Mouse (Mus musculus) hindbrain, embryonic 12.5 days (tissue): ENCODE results near the gene Sox6. TPM values are rescaled to one million over a fixed set of nuclear protein-coding genes. Genes with fewer than 3 reads are reported as not detected.

Experiments used
- ATAC-seq: fragments of 200-750 bp; cut with Nextera tagmentation; 2 replicates; pipeline ENCODE4 v1.8.0; 2017; ENCODE audit warnings: moderate TSS enrichment; ENCODE audit not compliant: low FRiP score
- H3K27ac ChIP-seq: fragments of 300-500 bp; sonication (generic); 2 replicates; pipeline ENCODE4 v1.5.1; 2016; ENCODE audit warnings: mild to moderate bottlenecking
- H3K27me3 ChIP-seq: fragments of 300-500 bp; sonication (generic); 2 replicates; pipeline ENCODE4 v1.6.1; 2016; ENCODE audit warnings: mild to moderate bottlenecking
- H3K36me3 ChIP-seq: fragments of 300-500 bp; sonication (generic); 2 replicates; pipeline ENCODE4 v1.6.1; 2016; ENCODE audit warnings: mild to moderate bottlenecking
- H3K4me1 ChIP-seq: fragments of 300-500 bp; sonication (generic); 2 replicates; pipeline ENCODE4 v1.6.1; 2016
- H3K4me2 ChIP-seq: fragments of 300-500 bp; sonication (generic); replicated peaks from 2 replicates; pipeline ENCODE4 v1.6.1; 2016; ENCODE audit warnings: mild to moderate bottlenecking
- H3K4me3 ChIP-seq: fragments of 300-500 bp; sonication (generic); 2 replicates; pipeline ENCODE4 v1.5.1; 2016; ENCODE audit warnings: mild to moderate bottlenecking
- H3K9ac ChIP-seq: fragments of 300-500 bp; sonication (generic); 2 replicates; pipeline ENCODE4 v1.6.1; 2016; ENCODE audit warnings: mild to moderate bottlenecking, moderate library complexity
- H3K9me3 ChIP-seq: fragments of 300-500 bp; sonication (generic); replicated peaks from 2 replicates; pipeline ENCODE4 v1.6.1; 2016; ENCODE audit warnings: mild to moderate bottlenecking
- WGBS: fragments of 180-500 bp; shearing (Covaris S2); methylation state at CpG from one replicate; pipeline ENCODE4 v1.1.7; 2016; 5-methylcytosine and 5-hydroxymethylcytosine counted together
- polyA plus RNA-seq: library from polyadenylated mRNA; unstranded; fragments of >200 nt; fragmentation: Nextera tagmentation; extraction: Ambion mirVana; gene quantifications from 2 replicates; pipeline ENCODE4 v1.2.1, GENCODE M21; 2016

The Sox6 gene
- polyA plus RNA-seq, 1 experiment from 2014 or later, result 55.3 TPM

DNA sequence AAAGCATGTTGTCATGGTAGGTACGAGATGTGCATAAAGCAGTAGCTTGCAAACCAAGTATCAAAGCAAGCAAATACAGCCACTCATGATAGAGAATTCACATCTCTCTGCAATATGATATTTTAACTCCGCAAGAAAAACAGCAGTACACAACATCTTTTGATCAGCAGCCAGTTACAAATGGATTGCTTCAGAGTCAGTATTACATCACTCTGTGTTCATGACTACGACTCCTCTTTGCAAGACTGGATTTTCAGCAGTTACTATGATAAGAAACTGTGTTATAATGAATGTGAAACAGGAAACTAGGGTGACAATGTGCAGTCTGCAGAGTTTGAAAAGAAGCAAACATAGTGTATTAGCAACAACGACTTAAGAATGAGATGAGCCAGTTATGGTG is 71.4 kb downstream of the Sox6 start:
- H3K4me2 ChIP-seq, result no peak overlapping the region
- H3K27ac ChIP-seq, result no peak overlapping the region
- H3K4me1 ChIP-seq, result no peaks in the 10 kb centered on the region
- no peaks in the 10 kb centered on the region for H3K27me3 ChIP-seq
- no peak overlapping the region for H3K9ac ChIP-seq
- ATAC-seq, result no peak
- 90% methylated on average over 4 of the region's 4 CpGs for WGBS
- no peaks in the 10 kb centered on the region for H3K36me3 ChIP-seq
- H3K4me3 ChIP-seq, result no peak overlapping the region
- no peaks in the 10 kb centered on the region for H3K9me3 ChIP-seq

DNA sequence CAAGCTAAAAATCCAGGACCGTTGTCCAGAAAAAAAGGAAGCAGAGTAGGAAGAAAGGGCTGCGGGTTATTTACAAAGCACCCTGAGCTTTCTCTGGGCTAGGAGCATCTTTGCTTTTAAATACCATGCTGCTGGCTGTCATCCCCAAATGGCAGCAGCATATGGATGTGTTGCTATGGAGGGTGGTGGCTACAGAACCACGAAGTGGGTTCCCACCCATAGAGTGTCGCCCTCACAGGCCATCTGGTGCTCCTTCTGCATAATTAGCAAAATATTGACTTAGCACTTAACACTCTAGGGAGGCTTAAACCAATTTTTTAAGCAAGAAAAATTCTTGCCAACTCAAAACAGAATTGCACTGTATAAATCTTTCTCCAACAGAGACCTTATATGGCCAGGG is 72.4 kb downstream of the Sox6 start:
- H3K4me3 ChIP-seq, result no peak overlapping the region
- 57% methylated on average over 4 of the region's 4 CpGs for WGBS
- no peak overlapping the region for H3K4me2 ChIP-seq
- H3K27me3 ChIP-seq, result no peaks in the 10 kb centered on the region
- ATAC-seq, result no peak
- H3K9me3 ChIP-seq, result no peaks in the 10 kb centered on the region
- H3K9ac ChIP-seq, result no peak overlapping the region
- no peaks in the 10 kb centered on the region for H3K36me3 ChIP-seq
- no peaks in the 10 kb centered on the region for H3K4me1 ChIP-seq
- no peak overlapping the region for H3K27ac ChIP-seq

DNA sequence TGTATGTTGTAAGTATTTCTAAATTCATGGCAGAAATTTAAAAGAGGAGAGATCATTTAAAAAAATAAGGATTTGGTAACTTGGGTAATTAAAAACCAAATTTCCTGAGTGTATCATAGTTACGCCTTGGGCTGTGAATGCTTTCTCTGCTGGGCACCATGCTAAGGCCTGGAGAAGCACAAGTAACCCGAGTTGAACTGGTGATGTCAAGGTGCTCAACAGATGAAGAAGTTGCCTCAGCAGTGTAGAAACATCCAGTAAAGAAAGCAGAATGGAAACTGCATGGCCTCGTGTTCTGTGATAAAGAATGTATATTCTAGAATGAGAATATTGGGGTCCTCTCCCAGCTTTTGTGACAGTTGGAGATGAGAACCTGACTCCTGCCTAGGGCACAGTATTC is 85.5 kb downstream of the Sox6 start:
- 78% methylated on average over 3 of the region's 3 CpGs for WGBS
- Histone ChIP-seq H3K36me3 (no peaks in the 10 kb centered on the region), H3K27ac (no peak overlapping the region), H3K4me1 (no peaks in the 10 kb centered on the region), H3K4me3 (no peak overlapping the region), H3K27me3 (no peaks in the 10 kb centered on the region), H3K9ac (no peak overlapping the region), H3K4me2 (no peak overlapping the region), H3K9me3 (no peaks in the 10 kb centered on the region)
- ATAC-seq, result no peak

- no peak for ATAC-seq
- Histone ChIP-seq H3K27me3 (no peaks in the 10 kb centered on the region), H3K4me1 (no peaks in the 10 kb centered on the region), H3K4me2 (no peak overlapping the region), H3K27ac (no peak overlapping the region), H3K4me3 (no peak overlapping the region), H3K9ac (no peak overlapping the region), H3K9me3 (no peaks in the 10 kb centered on the region), H3K36me3 (no peaks in the 10 kb centered on the region)
- WGBS, result 66% methylated on average over 3 of the region's 3 CpGs
Observed at GRCm38 (mm10) chr7:115952235-115952634, 86.4 kb downstream of the Sox6 start.

GRCm38 (mm10) chr7:115951689-115952088 is 86.9 kb downstream of the Sox6 start:
- Histone ChIP-seq H3K27me3 (no peaks in the 10 kb centered on the region), H3K4me1 (no peaks in the 10 kb centered on the region), H3K4me2 (no peak overlapping the region), H3K4me3 (no peak overlapping the region), H3K9me3 (no peaks in the 10 kb centered on the region), H3K27ac (no peak overlapping the region), H3K36me3 (no peaks in the 10 kb centered on the region), H3K9ac (no peak overlapping the region)
- 71% methylated on average over 4 of the region's 4 CpGs for WGBS
- ATAC-seq, result no peak

- 61% methylated on average over 2 of the region's 2 CpGs for WGBS
- Histone ChIP-seq H3K9me3 (no peaks in the 10 kb centered on the region), H3K36me3 (no peaks in the 10 kb centered on the region), H3K4me1 (no peaks in the 10 kb centered on the region), H3K4me2 (no peak overlapping the region), H3K27me3 (no peaks in the 10 kb centered on the region), H3K4me3 (no peak overlapping the region), H3K9ac (no peak overlapping the region), H3K27ac (no peak overlapping the region)
- ATAC-seq, result no peak
Observed at GRCm38 (mm10) chr7:115947916-115948315, 90.7 kb downstream of the Sox6 start.

DNA sequence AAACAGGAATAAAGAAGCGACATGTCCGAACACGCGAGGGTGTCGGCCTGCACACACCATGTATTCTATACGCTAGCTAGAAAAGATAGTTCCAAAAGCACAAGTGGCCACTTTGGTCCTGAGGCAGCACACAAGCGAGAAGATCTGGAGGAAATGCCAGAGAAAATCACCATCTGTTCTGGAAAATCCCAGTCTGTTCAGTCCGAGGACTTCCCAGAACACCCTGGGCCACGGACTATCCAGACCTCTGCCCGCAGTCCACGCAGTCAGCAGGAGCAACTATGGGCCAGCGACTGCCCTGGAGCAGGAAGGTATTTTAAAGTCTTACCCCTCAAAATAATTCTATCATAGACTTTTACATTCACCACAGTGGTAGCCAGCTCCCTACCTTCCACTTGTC is 92.0 kb downstream of the Sox6 start:
- 90% methylated on average over 12 of the region's 12 CpGs for WGBS
- Histone ChIP-seq H3K27ac (no peak overlapping the region), H3K4me3 (no peak overlapping the region), H3K4me2 (no peak overlapping the region), H3K9ac (no peak overlapping the region), H3K4me1 (no peaks in the 10 kb centered on the region), H3K36me3 (no peaks in the 10 kb centered on the region), H3K27me3 (no peaks in the 10 kb centered on the region), H3K9me3 (no peaks in the 10 kb centered on the region)
- ATAC-seq, result no peak

DNA sequence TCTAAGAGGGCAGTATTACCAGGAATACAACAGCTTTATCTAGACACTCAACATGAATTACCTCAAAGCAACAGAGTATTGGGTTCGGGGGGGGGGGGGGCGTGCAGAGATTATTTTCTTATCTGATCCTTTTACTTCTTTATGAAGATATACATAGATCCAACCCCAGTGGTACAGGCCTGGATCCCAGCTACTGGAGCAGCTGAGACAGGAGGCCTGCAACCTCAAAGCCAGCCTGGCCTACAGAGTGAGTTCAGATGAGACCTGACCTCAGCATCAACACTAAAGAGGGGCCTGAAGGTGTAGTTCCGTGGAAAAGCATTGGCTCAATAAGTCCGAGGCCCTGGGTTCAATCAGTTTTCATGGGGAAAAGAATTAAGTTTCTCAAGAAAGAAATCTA is 93.1 kb downstream of the Sox6 start:
- no peaks in the 10 kb centered on the region for H3K27me3 ChIP-seq
- 85% methylated on average over 4 of the region's 4 CpGs for WGBS
- H3K4me1 ChIP-seq, result no peaks in the 10 kb centered on the region
- no peak overlapping the region for H3K9ac ChIP-seq
- ATAC-seq, result no peak
- H3K9me3 ChIP-seq, result no peaks in the 10 kb centered on the region
- no peak overlapping the region for H3K27ac ChIP-seq
- no peak overlapping the region for H3K4me3 ChIP-seq
- no peaks in the 10 kb centered on the region for H3K36me3 ChIP-seq
- H3K4me2 ChIP-seq, result no peak overlapping the region

DNA sequence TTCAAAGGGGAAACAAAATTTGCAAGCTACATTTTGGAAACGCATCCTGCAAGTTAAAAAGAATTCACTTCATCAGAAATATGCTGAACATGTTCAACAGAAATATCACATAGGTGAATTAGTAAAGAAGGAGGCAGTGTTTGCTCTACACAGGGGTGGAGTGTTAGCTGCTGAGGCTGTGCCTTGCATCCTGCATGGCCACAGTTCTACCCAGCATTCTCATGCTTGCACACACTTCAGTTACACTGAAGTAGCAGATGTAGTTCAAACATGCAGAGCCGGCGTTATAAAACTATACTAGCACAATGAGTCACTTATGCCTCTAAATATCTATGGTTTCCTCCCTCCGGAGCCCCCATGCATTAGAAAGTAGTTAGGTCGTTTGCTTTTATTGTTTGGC is 94.3 kb downstream of the Sox6 start:
- no peak overlapping the region for H3K4me3 ChIP-seq
- H3K9me3 ChIP-seq, result no peaks in the 10 kb centered on the region
- no peaks in the 10 kb centered on the region for H3K36me3 ChIP-seq
- H3K27ac ChIP-seq, result no peak overlapping the region
- no peak overlapping the region for H3K9ac ChIP-seq
- H3K4me1 ChIP-seq, result no peaks in the 10 kb centered on the region
- H3K4me2 ChIP-seq, result no peak overlapping the region
- no peak for ATAC-seq
- 70% methylated on average over 5 of the region's 5 CpGs for WGBS
- no peaks in the 10 kb centered on the region for H3K27me3 ChIP-seq

- no peak overlapping the region for H3K9ac ChIP-seq
- no peaks in the 10 kb centered on the region for H3K4me1 ChIP-seq
- no peaks in the 10 kb centered on the region for H3K9me3 ChIP-seq
- WGBS, result 69% methylated on average over 6 of the region's 6 CpGs
- no peaks in the 10 kb centered on the region for H3K27me3 ChIP-seq
- H3K4me3 ChIP-seq, result no peak overlapping the region
- H3K27ac ChIP-seq, result no peak overlapping the region
- no peaks in the 10 kb centered on the region for H3K36me3 ChIP-seq
- ATAC-seq, result no peak
- no peak overlapping the region for H3K4me2 ChIP-seq
Observed at GRCm38 (mm10) chr7:115941766-115942165, 96.8 kb downstream of the Sox6 start.

- Histone ChIP-seq H3K4me2 (no peak overlapping the region), H3K4me1 (no peaks in the 10 kb centered on the region), H3K4me3 (no peak overlapping the region), H3K27me3 (no peaks in the 10 kb centered on the region), H3K9me3 (no peaks in the 10 kb centered on the region), H3K36me3 (no peaks in the 10 kb centered on the region), H3K27ac (no peak overlapping the region), H3K9ac (no peak overlapping the region)
- 87% methylated on average over 5 of the region's 5 CpGs for WGBS
- ATAC-seq, result no peak
Observed at GRCm38 (mm10) chr7:115939292-115939691, 99.3 kb downstream of the Sox6 start.

GRCm38 (mm10) chr7:115936908-115937307 is 101.7 kb downstream of the Sox6 start:
- Histone ChIP-seq H3K27ac (no peak overlapping the region), H3K4me2 (no peak overlapping the region), H3K9me3 (no peaks in the 10 kb centered on the region), H3K9ac (no peak overlapping the region), H3K36me3 (no peaks in the 10 kb centered on the region), H3K27me3 (no peaks in the 10 kb centered on the region), H3K4me3 (no peak overlapping the region), H3K4me1 (no peaks in the 10 kb centered on the region)
- 87% methylated on average over 1 of the region's 1 CpGs for WGBS
- no peak for ATAC-seq

DNA sequence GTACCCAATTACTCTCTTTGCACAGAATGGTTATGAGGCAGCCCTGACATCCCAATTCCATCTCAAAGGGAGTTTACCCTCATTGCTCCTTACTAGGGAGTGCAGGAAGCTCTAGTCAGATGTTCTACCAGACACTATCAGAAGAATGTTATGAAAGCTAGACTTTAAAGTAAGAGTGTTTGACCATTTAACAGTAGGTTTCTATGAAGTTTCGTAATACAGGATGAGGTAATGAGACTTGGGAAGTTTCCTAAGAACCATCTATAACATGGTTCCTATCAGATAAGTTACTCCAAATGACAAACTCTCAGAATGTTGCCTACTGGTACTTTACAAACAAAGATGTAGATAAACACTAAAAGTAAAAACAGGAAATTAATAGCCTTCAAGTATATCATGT is 123.3 kb downstream of the Sox6 start:
- H3K9me3 ChIP-seq, result no peaks in the 10 kb centered on the region
- H3K9ac ChIP-seq, result no peak overlapping the region
- no peak overlapping the region for H3K27ac ChIP-seq
- no peak overlapping the region for H3K4me2 ChIP-seq
- no peaks in the 10 kb centered on the region for H3K27me3 ChIP-seq
- 95% methylated on average over 1 of the region's 1 CpGs for WGBS
- H3K4me3 ChIP-seq, result no peak overlapping the region
- peaks cover 3% of the 10 kb centered on the region for H3K4me1 ChIP-seq
- H3K36me3 ChIP-seq, result no peaks in the 10 kb centered on the region
- ATAC-seq, result no peak

GRCm38 (mm10) chr7:115910313-115910712 is 128.3 kb downstream of the Sox6 start:
- Histone ChIP-seq H3K4me2 (no peak overlapping the region), H3K4me1 (no peaks in the 10 kb centered on the region), H3K36me3 (no peaks in the 10 kb centered on the region), H3K27me3 (no peaks in the 10 kb centered on the region), H3K4me3 (no peak overlapping the region), H3K27ac (no peak overlapping the region), H3K9me3 (no peaks in the 10 kb centered on the region), H3K9ac (no peak overlapping the region)
- no peak for ATAC-seq
- WGBS, result 95% methylated on average over 1 of the region's 1 CpGs
